Mouse (Mus musculus): Measurements from ENCODE around the gene Lyz1. TPM values are rescaled to one million over a fixed set of nuclear protein-coding genes. Genes with fewer than 3 reads are reported as not detected.

The Lyz1 gene
- polyA plus RNA-seq, 1 experiment from 2014 or later: 5.1 TPM

DNA sequence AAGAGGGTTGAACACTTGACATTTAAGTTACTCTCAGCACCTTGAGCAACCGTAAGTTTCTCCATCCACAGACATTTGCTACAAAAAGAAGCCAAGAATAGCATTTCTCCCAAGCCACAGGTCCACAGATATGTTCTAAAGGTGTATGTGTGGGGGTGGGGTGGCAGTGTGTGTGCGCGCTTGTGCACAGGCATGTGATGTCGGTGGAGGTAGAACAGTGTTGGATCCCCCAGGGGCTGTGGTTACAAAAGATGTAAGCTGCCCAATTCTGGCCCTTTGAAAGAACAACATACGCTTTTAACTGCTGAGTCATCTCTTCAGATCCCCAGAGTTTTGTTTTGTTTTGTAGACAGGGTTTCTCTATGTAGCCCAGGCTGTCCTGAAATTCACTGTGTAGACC lies 30.0 kb upstream of the Lyz1 start:
- 90% methylated on average over 5 of the region's 5 CpGs for WGBS
- H3K27ac ChIP-seq (replicated peaks in 1 of 2; ENCODE audit: control insufficient read depth in 1 of 2, insufficient read depth in 1 of 2, low read depth in 2 of 2, low read length in 2 of 2): no peak overlapping the region
- H3K36me3 ChIP-seq (ENCODE audit: control insufficient read depth, insufficient read depth, low read length): no peaks in the 10 kb centered on the region
- H3K9ac ChIP-seq (ENCODE audit: low read length): no peak overlapping the region
- H3K4me2 ChIP-seq (ENCODE audit: low read length): no peak overlapping the region
- H3K27me3 ChIP-seq (ENCODE audit: control insufficient read depth, insufficient read depth, low read length): no peaks in the 10 kb centered on the region
- ATAC-seq (ENCODE audit: insufficient number of reproducible peaks, insufficient read depth, low FRiP score, low read depth): no peak
- no peak overlapping the region for H3K4me3 ChIP-seq (ENCODE audit: control insufficient read depth in 1 of 2, insufficient read depth in 1 of 2, low read depth in 1 of 2, low read length in 2 of 2)
- no peaks in the 10 kb centered on the region for H3K4me1 ChIP-seq (ENCODE audit: control insufficient read depth in 2 of 2, insufficient read depth in 2 of 2, low read length in 2 of 2)
- no peaks in the 10 kb centered on the region for H3K9me3 ChIP-seq (ENCODE audit: control insufficient read depth, low read length)

DNA sequence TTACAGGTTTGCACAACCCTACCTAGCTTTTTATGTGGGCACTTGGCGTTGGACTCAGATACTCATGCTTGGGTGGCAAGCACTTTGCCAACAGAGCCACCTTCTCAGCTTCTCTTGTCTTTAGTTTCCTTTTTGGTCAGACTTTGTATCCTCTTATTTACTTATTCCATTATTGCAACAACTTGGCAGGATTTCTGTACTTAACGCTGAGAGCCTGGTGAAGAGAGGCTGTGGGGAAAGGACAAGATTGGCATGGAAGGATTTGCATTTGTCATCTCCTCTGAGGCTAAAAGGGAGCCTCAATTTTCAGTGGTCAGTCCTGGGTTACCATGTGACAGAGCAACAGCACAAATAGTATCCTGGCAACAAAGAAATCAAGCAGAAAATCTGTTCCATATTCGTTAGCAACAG lies 27.9 kb upstream of the Lyz1 start:
- Histone ChIP-seq H3K4me3 (ENCODE audit: control insufficient read depth in 1 of 2, insufficient read depth in 1 of 2, low read depth in 1 of 2, low read length in 2 of 2) (no peak overlapping the region), H3K4me1 (ENCODE audit: control insufficient read depth in 2 of 2, insufficient read depth in 2 of 2, low read length in 2 of 2) (no peaks in the 10 kb centered on the region), H3K27me3 (ENCODE audit: control insufficient read depth, insufficient read depth, low read length) (no peaks in the 10 kb centered on the region), H3K36me3 (ENCODE audit: control insufficient read depth, insufficient read depth, low read length) (no peaks in the 10 kb centered on the region), H3K9me3 (ENCODE audit: control insufficient read depth, low read length) (no peaks in the 10 kb centered on the region), H3K9ac (ENCODE audit: low read length) (no peak overlapping the region), H3K4me2 (ENCODE audit: low read length) (no peak overlapping the region), H3K27ac (replicated peaks in 1 of 2; ENCODE audit: control insufficient read depth in 1 of 2, insufficient read depth in 1 of 2, low read depth in 2 of 2, low read length in 2 of 2) (no peak overlapping the region)
- ATAC-seq (ENCODE audit: insufficient number of reproducible peaks, insufficient read depth, low FRiP score, low read depth): no peak
- 81% methylated on average over 3 of the region's 3 CpGs for WGBS

DNA sequence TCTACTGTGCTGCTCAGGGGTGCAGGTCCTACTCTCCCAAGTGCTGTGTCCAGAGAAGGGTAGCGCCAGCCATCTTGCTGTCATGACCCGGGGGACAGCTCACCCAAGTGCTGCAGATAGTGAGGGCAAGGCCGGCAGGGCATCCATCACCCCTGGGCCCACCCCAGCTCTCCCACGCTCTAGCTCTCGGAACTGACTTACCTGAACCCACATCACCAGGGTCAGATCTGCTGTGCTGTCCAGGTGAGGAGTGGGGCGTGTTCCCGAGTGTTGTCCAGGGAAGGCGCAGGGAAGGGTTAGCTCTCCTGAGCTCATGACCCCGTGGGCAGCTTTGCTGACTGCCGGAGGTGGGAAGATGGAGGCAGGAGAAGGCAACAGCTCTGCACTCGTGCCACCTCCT lies 23.7 kb upstream of the Lyz1 start:
- Histone ChIP-seq H3K4me3 (ENCODE audit: control insufficient read depth in 1 of 2, insufficient read depth in 1 of 2, low read depth in 1 of 2, low read length in 2 of 2) (no peak overlapping the region), H3K4me2 (ENCODE audit: low read length) (no peak overlapping the region), H3K4me1 (ENCODE audit: control insufficient read depth in 2 of 2, insufficient read depth in 2 of 2, low read length in 2 of 2) (no peaks in the 10 kb centered on the region), H3K9me3 (ENCODE audit: control insufficient read depth, low read length) (no peaks in the 10 kb centered on the region), H3K36me3 (ENCODE audit: control insufficient read depth, insufficient read depth, low read length) (no peaks in the 10 kb centered on the region), H3K27ac (replicated peaks in 1 of 2; ENCODE audit: control insufficient read depth in 1 of 2, insufficient read depth in 1 of 2, low read depth in 2 of 2, low read length in 2 of 2) (no peak overlapping the region), H3K9ac (ENCODE audit: low read length) (no peak overlapping the region), H3K27me3 (ENCODE audit: control insufficient read depth, insufficient read depth, low read length) (no peaks in the 10 kb centered on the region)
- no peak for ATAC-seq (ENCODE audit: insufficient number of reproducible peaks, insufficient read depth, low FRiP score, low read depth)
- WGBS: 86% methylated on average over 11 of the region's 11 CpGs

DNA sequence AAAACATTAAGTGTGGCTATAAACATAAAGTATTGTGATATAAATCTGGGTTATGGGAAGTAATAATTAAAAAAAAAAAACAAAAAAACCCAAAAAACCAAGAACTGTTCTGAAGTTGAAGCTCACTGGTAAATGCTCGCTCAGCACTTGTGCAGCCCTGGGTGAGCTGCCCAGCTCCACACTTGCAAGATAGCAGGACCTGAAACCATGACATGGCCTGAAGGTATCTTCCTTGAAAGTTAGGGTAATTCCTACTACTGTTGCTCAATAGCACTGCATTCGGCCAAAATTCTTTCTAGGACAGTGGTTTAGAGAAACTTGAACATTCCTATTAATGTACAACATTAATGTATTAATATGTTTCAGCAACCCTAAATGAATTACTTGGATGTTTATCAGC lies 20.5 kb upstream of the Lyz1 start:
- H3K27ac ChIP-seq (replicated peaks in 1 of 2; ENCODE audit: control insufficient read depth in 1 of 2, insufficient read depth in 1 of 2, low read depth in 2 of 2, low read length in 2 of 2): no peak overlapping the region
- H3K4me2 ChIP-seq (ENCODE audit: low read length): no peak overlapping the region
- H3K4me3 ChIP-seq (ENCODE audit: control insufficient read depth in 1 of 2, insufficient read depth in 1 of 2, low read depth in 1 of 2, low read length in 2 of 2): no peak overlapping the region
- no peaks in the 10 kb centered on the region for H3K27me3 ChIP-seq (ENCODE audit: control insufficient read depth, insufficient read depth, low read length)
- no peak overlapping the region for H3K9ac ChIP-seq (ENCODE audit: low read length)
- WGBS: 82% methylated on average over 2 of the region's 2 CpGs
- no peaks in the 10 kb centered on the region for H3K4me1 ChIP-seq (ENCODE audit: control insufficient read depth in 2 of 2, insufficient read depth in 2 of 2, low read length in 2 of 2)
- ATAC-seq (ENCODE audit: insufficient number of reproducible peaks, insufficient read depth, low FRiP score, low read depth): no peak
- no peaks in the 10 kb centered on the region for H3K9me3 ChIP-seq (ENCODE audit: control insufficient read depth, low read length)
- H3K36me3 ChIP-seq (ENCODE audit: control insufficient read depth, insufficient read depth, low read length): no peaks in the 10 kb centered on the region

DNA sequence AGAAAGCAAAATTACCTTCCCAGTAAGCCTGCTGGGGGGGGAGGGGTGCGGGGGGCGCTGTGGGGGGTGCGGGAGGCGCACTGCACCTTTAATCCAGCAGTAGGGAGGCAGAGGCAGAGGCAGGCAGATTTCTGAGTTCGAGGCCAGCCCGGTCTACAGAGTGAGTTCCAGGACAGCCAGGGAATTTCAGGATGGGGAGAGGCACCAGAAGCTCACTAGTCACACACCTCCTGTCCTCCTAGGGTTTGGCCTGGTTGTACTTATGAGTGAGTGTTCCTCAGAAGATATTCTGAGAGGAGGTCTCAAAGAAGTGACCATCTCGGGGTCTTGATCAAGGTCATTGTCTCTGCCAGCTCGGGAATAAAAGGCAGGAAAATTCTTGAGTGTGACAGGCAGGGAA lies 19.5 kb upstream of the Lyz1 start:
- no peak overlapping the region for H3K27ac ChIP-seq (replicated peaks in 1 of 2; ENCODE audit: control insufficient read depth in 1 of 2, insufficient read depth in 1 of 2, low read depth in 2 of 2, low read length in 2 of 2)
- H3K4me2 ChIP-seq (ENCODE audit: low read length): no peak overlapping the region
- no peak for ATAC-seq (ENCODE audit: insufficient number of reproducible peaks, insufficient read depth, low FRiP score, low read depth)
- H3K4me3 ChIP-seq (ENCODE audit: control insufficient read depth in 1 of 2, insufficient read depth in 1 of 2, low read depth in 1 of 2, low read length in 2 of 2): no peak overlapping the region
- 77% methylated on average over 8 of the region's 8 CpGs for WGBS
- no peaks in the 10 kb centered on the region for H3K27me3 ChIP-seq (ENCODE audit: control insufficient read depth, insufficient read depth, low read length)
- no peaks in the 10 kb centered on the region for H3K4me1 ChIP-seq (ENCODE audit: control insufficient read depth in 2 of 2, insufficient read depth in 2 of 2, low read length in 2 of 2)
- H3K9ac ChIP-seq (ENCODE audit: low read length): no peak overlapping the region
- no peaks in the 10 kb centered on the region for H3K36me3 ChIP-seq (ENCODE audit: control insufficient read depth, insufficient read depth, low read length)
- no peaks in the 10 kb centered on the region for H3K9me3 ChIP-seq (ENCODE audit: control insufficient read depth, low read length)

DNA sequence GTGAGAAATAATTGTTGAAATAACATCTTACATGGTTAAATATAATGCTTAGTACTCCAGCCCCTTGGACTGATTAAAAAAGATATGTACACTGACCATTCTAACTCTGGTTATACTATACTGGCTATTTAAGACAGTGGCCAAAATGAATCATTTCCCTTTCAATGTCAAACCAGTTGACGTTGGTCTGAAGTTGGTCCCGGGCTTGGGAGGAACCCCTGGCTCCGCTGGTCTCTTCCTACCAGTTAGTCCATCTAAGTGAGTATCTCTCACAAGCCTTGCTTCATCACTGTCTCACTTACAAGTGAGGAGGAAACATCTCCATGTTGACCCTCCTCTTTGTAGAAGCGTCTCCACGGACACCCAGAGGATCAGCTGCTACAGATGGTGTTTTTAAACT lies 11.7 kb upstream of the Lyz1 start:
- no peak overlapping the region for H3K4me3 ChIP-seq (ENCODE audit: control insufficient read depth in 1 of 2, insufficient read depth in 1 of 2, low read depth in 1 of 2, low read length in 2 of 2)
- H3K4me1 ChIP-seq (ENCODE audit: control insufficient read depth in 2 of 2, insufficient read depth in 2 of 2, low read length in 2 of 2): no peaks in the 10 kb centered on the region
- H3K36me3 ChIP-seq (ENCODE audit: control insufficient read depth, insufficient read depth, low read length): no peaks in the 10 kb centered on the region
- H3K4me2 ChIP-seq (ENCODE audit: low read length): no peak overlapping the region
- no peak overlapping the region for H3K9ac ChIP-seq (ENCODE audit: low read length)
- no peak overlapping the region for H3K27ac ChIP-seq (replicated peaks in 1 of 2; ENCODE audit: control insufficient read depth in 1 of 2, insufficient read depth in 1 of 2, low read depth in 2 of 2, low read length in 2 of 2)
- H3K9me3 ChIP-seq (ENCODE audit: control insufficient read depth, low read length): no peaks in the 10 kb centered on the region
- no peak for ATAC-seq (ENCODE audit: insufficient number of reproducible peaks, insufficient read depth, low FRiP score, low read depth)
- WGBS: 80% methylated on average over 5 of the region's 5 CpGs
- no peaks in the 10 kb centered on the region for H3K27me3 ChIP-seq (ENCODE audit: control insufficient read depth, insufficient read depth, low read length)

DNA sequence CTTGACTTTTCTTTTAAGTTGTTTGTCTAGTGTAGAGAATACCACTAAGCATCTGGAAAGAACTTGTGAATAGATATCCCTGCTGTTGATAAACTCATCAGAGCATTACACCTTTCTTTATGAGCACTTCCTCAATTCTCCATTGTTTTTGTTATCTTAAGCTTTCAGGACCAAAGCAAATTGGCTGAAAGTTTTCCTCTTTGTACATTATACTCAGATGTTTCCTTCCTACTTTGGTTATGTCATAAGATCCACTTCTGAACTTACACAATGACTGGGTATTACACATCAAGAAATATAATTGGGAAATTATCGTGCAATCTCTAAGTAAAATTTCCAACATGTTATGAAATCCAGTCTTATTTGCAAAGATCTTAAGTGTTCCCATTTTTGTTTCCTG lies 9.0 kb upstream of the Lyz1 start:
- H3K9ac ChIP-seq (ENCODE audit: low read length): no peak overlapping the region
- H3K27me3 ChIP-seq (ENCODE audit: control insufficient read depth, insufficient read depth, low read length): no peaks in the 10 kb centered on the region
- no peaks in the 10 kb centered on the region for H3K36me3 ChIP-seq (ENCODE audit: control insufficient read depth, insufficient read depth, low read length)
- WGBS: 70% methylated on average over 1 of the region's 1 CpGs
- H3K4me1 ChIP-seq (ENCODE audit: control insufficient read depth in 2 of 2, insufficient read depth in 2 of 2, low read length in 2 of 2): no peaks in the 10 kb centered on the region
- H3K4me3 ChIP-seq (ENCODE audit: control insufficient read depth in 1 of 2, insufficient read depth in 1 of 2, low read depth in 1 of 2, low read length in 2 of 2): no peak overlapping the region
- H3K9me3 ChIP-seq (ENCODE audit: control insufficient read depth, low read length): no peaks in the 10 kb centered on the region
- no peak overlapping the region for H3K4me2 ChIP-seq (ENCODE audit: low read length)
- ATAC-seq (ENCODE audit: insufficient number of reproducible peaks, insufficient read depth, low FRiP score, low read depth): no peak
- H3K27ac ChIP-seq (replicated peaks in 1 of 2; ENCODE audit: control insufficient read depth in 1 of 2, insufficient read depth in 1 of 2, low read depth in 2 of 2, low read length in 2 of 2): no peak overlapping the region

DNA sequence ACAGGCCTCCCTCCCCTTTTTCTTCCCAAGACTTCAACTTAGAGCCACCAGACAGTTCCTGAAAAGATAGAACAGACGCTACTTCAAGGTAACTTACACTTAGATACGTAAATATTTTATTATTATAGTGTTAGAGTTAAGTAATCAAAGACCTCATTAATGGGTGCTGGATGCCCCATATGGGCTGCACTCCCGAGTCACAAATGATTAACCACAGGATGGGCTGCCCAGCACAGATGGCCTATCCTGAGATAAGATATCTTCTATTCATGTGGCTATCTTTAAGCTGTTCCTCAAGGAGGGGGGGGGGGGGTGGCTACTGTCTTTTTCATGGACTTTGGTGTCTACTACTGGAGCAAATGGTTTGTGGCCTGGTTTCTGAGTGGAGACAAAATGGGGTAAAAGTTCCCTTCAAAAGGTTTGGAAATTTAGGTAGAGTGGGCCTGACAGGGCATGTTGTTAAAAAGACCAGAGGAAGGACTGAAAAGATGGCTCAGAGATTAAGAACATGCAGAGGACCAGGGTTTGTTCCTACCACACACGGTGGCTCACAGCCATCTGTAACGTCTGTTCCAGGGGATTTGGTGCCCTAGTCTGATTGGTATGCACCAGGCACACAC lies 7.3 kb upstream of the Lyz1 start:
- no peaks in the 10 kb centered on the region for H3K4me1 ChIP-seq (ENCODE audit: control insufficient read depth in 2 of 2, insufficient read depth in 2 of 2, low read length in 2 of 2)
- H3K4me3 ChIP-seq (ENCODE audit: control insufficient read depth in 1 of 2, insufficient read depth in 1 of 2, low read depth in 1 of 2, low read length in 2 of 2): no peak overlapping the region
- no peak for ATAC-seq (ENCODE audit: insufficient number of reproducible peaks, insufficient read depth, low FRiP score, low read depth)
- H3K9ac ChIP-seq (ENCODE audit: low read length): no peak overlapping the region
- H3K36me3 ChIP-seq (ENCODE audit: control insufficient read depth, insufficient read depth, low read length): no peaks in the 10 kb centered on the region
- peaks cover 3% of the 10 kb centered on the region; the same call in 1 of the 2 replicates for H3K27me3 ChIP-seq (ENCODE audit: control insufficient read depth, insufficient read depth, low read length)
- H3K4me2 ChIP-seq (ENCODE audit: low read length): no peak overlapping the region
- H3K27ac ChIP-seq (replicated peaks in 1 of 2; ENCODE audit: control insufficient read depth in 1 of 2, insufficient read depth in 1 of 2, low read depth in 2 of 2, low read length in 2 of 2): no peak overlapping the region
- H3K9me3 ChIP-seq (ENCODE audit: control insufficient read depth, low read length): no peaks in the 10 kb centered on the region
- 62% methylated on average over 5 of the region's 5 CpGs for WGBS

Measured in heart, embryonic 14.5 days (tissue).